9 mouse cellular contexts compared by ENCODE assay signal in genomic region chr5:119167718-119168117, GRCm38 (mm10).
DNase-seq lines count a peak whose midpoint lies in the region; ATAC-seq and TF ChIP-seq lines count a peak whose summit lies in the region.
"Had no signal": no experiment of that assay in that cellular context is flagged by ENCODE, and none has a peak within 500 bp of the region (broad histone marks: within the 10 kb centered on the region; RNA-seq: fewer than 3 reads in every experiment).

No protein-coding gene starts in this region.

- H3K9me3 ChIP-seq in heart, embryonic 12.5 days (replicated peaks) = no peaks in the 10 kb centered on the region
- no peaks in the 10 kb centered on the region for H3K9me3 ChIP-seq in intestine, postnatal 0 days (ENCODE audit: control insufficient read depth)
- no peaks in the 10 kb centered on the region for H3K9me3 ChIP-seq in lung, embryonic 15.5 days
- no peaks in the 10 kb centered on the region for H3K9me3 ChIP-seq in stomach, embryonic 16.5 days (replicated peaks; ENCODE audit: control insufficient read depth, low read length)

- no peaks in the 10 kb centered on the region for H3K36me3 ChIP-seq in heart, embryonic 12.5 days
- no peaks in the 10 kb centered on the region for H3K36me3 ChIP-seq in intestine, postnatal 0 days (ENCODE audit: control insufficient read depth, insufficient read depth)
- H3K36me3 ChIP-seq in lung, embryonic 15.5 days = no peaks in the 10 kb centered on the region
- H3K36me3 ChIP-seq in stomach, embryonic 16.5 days (ENCODE audit: control insufficient read depth, insufficient read depth, low read length) = no peaks in the 10 kb centered on the region

- no peak for TF ChIP-seq CTCF in intestine, postnatal 0 days (IDR thresholded peaks at IDR 0.05; ENCODE audit: low read depth)

- no peak overlapping the region for H3K9ac ChIP-seq in heart, embryonic 12.5 days
- no peak overlapping the region for H3K9ac ChIP-seq in intestine, postnatal 0 days (ENCODE audit: low read depth, low read length)
- H3K9ac ChIP-seq in lung, embryonic 15.5 days = no peak overlapping the region
- H3K9ac ChIP-seq in stomach, embryonic 16.5 days (ENCODE audit: low read length) = no peak overlapping the region

- no peaks in the 10 kb centered on the region for H3K4me1 ChIP-seq in heart, embryonic 12.5 days (replicated peaks)
- no peaks in the 10 kb centered on the region for H3K4me1 ChIP-seq in intestine, postnatal 0 days (replicated peaks; ENCODE audit: control insufficient read depth, insufficient read depth, low read length)
- H3K4me1 ChIP-seq in lung, embryonic 15.5 days = no peaks in the 10 kb centered on the region
- H3K4me1 ChIP-seq in stomach, embryonic 16.5 days (ENCODE audit: control insufficient read depth, insufficient read depth, low read length) = no peaks in the 10 kb centered on the region

- ATAC-seq in heart, embryonic 12.5 days (ENCODE audit: insufficient number of reproducible peaks, low FRiP score) = no peak
- ATAC-seq in intestine, postnatal 0 days = peak; percentile 25; the same call in 1 of the 2 replicates
- peak; percentile 67 for ATAC-seq in lung, embryonic 15.5 days (ENCODE audit: borderline replicate concordance, extremely low read depth, low FRiP score, low TSS enrichment)
- peak; percentile 94 for ATAC-seq in stomach, embryonic 16.5 days (ENCODE audit: insufficient read depth, low FRiP score)

- peak; percentile 98 for DNase-seq in heart, adult 11 months
- peak; percentile 95 for DNase-seq in adrenal gland, adult 2 months
- peak; percentile 66 to 91 for DNase-seq in frontal cortex, adult 2 months (ENCODE audit: extremely low spot score in 1 of 2, low spot score in 1 of 2)
- no peak for DNase-seq in thymus, postnatal 0 days (ENCODE audit: low spot score)

- H3K27ac ChIP-seq in heart, embryonic 12.5 days (ENCODE audit: poor library complexity, severe bottlenecking) = no peak overlapping the region
- H3K27ac ChIP-seq in intestine, postnatal 0 days (ENCODE audit: low read depth, low read length) = no peak overlapping the region
- H3K27ac ChIP-seq in lung, embryonic 15.5 days = no peak overlapping the region
- peak overlapping the region; percentile 31 for H3K27ac ChIP-seq in stomach, embryonic 16.5 days (ENCODE audit: low read length)

- no peak overlapping the region for H3K4me2 ChIP-seq in heart, embryonic 12.5 days
- H3K4me2 ChIP-seq in intestine, postnatal 0 days (replicated peaks; ENCODE audit: low read depth) = no peak overlapping the region; the same call in 1 of the 2 replicates
- H3K4me2 ChIP-seq in lung, embryonic 15.5 days = peak overlapping the region; percentile 36
- peak overlapping the region; percentile 23; the same call in 1 of the 2 replicates for H3K4me2 ChIP-seq in stomach, embryonic 16.5 days (ENCODE audit: low read depth, low read length)

- 73% methylated on average over 17 of the region's 17 CpGs for WGBS in heart, embryonic 12.5 days
- WGBS in intestine, postnatal 0 days = 59% methylated on average over 17 of the region's 17 CpGs
- WGBS in lung, embryonic 15.5 days = 47% methylated on average over 17 of the region's 17 CpGs
- 41% methylated on average over 17 of the region's 17 CpGs for WGBS in stomach, embryonic 16.5 days

- H3K4me3 ChIP-seq in heart, embryonic 12.5 days = no peak overlapping the region
- no peak overlapping the region for H3K4me3 ChIP-seq in intestine, postnatal 0 days (ENCODE audit: low read depth, low read length)
- H3K4me3 ChIP-seq in lung, embryonic 15.5 days = no peak overlapping the region
- no peak overlapping the region for H3K4me3 ChIP-seq in stomach, embryonic 16.5 days (replicated peaks; ENCODE audit: low read length)

- H3K27me3 ChIP-seq in heart, embryonic 12.5 days (replicated peaks) = no peaks in the 10 kb centered on the region
- H3K27me3 ChIP-seq in intestine, postnatal 0 days (replicated peaks; ENCODE audit: control insufficient read depth, insufficient read depth, low read length) = no peaks in the 10 kb centered on the region
- no peaks in the 10 kb centered on the region for H3K27me3 ChIP-seq in lung, embryonic 15.5 days
- no peaks in the 10 kb centered on the region for H3K27me3 ChIP-seq in stomach, embryonic 16.5 days (ENCODE audit: control insufficient read depth, insufficient read depth, low read length)
- H3K27me3 ChIP-seq: CH12.LX had no signal

Comparison
In these comparisons a context has a peak if more than half of its experiments do, and no peak if none do; other contexts are left out.
1. H3K4me2 ChIP-seq: peak in lung, embryonic 15.5 days (single experiment) and stomach, embryonic 16.5 days (single experiment); none in heart, embryonic 12.5 days (single experiment) and intestine, postnatal 0 days (single experiment).